26 mouse cellular contexts compared by ENCODE assay signal in the genomic region with DNA sequence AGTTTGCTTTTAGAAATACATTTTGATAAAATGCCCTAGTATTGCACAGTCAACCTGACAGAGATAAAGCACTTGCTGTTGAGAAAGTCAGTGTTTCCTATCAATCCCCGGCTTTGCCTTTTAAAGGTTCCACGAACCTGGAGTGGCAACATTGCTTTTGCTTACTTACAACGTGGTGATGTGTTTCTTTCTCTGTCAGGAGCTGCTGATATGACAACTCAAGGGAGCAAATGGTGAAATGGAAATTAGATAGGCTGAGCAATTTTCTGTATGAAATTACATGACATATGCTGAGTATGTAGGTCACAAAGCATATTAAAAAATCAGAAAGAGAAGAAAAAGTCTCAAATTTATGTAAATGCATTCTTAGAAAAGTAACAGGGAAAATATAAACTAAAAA.
DNase-seq lines count a peak whose midpoint lies in the region; ATAC-seq and TF ChIP-seq lines count a peak whose summit lies in the region.
"Had no signal": no experiment of that assay in that cellular context is flagged by ENCODE, and none has a peak within 500 bp of the region (broad histone marks: within the 10 kb centered on the region; RNA-seq: fewer than 3 reads in every experiment).

No protein-coding gene starts in this region.

- H3K27me3 ChIP-seq in forebrain, embryonic 15.5 days, result no peaks in the 10 kb centered on the region
- no peaks in the 10 kb centered on the region for H3K27me3 ChIP-seq in forebrain, embryonic 10.5 days (ENCODE audit: poor library complexity, severe bottlenecking)
- no peaks in the 10 kb centered on the region for H3K27me3 ChIP-seq in midbrain, embryonic 15.5 days (replicated peaks)
- no peaks in the 10 kb centered on the region for H3K27me3 ChIP-seq in midbrain, embryonic 16.5 days (ENCODE audit: control insufficient read depth, insufficient read depth, low read depth, low read length)
- H3K27me3 ChIP-seq: CH12.LX; hindbrain, embryonic 12.5 days; hindbrain, embryonic 15.5 days had no signal

- DNase-seq in forebrain, embryonic 10.5 days (ENCODE audit: extremely low spot score, low spot score), result no peak
- DNase-seq in frontal cortex, postnatal 25 days (ENCODE audit: low spot score in 2 of 2), result no peak
- DNase-seq in brain, embryonic 14.5 days (ENCODE audit: low read depth), result peak; percentile 55
- no peak for DNase-seq in left cerebral cortex, adult 2 months (ENCODE audit: extremely low spot score in 1 of 2, low spot score in 2 of 2)
- DNase-seq: adrenal gland, postnatal 10 days; adrenal gland, postnatal 36 days; B cell, adult 2 months; cerebellum, adult 18-20 months; cerebellum, adult 9-10 months; cerebellum, postnatal 14 days; gastrocnemius, adult 2 months; gastrocnemius, postnatal 14 days; heart, adult 11 months; kidney, adult 18-20 months had no signal

- intact Hi-C loops in left cerebral cortex, adult 2 months (cut with DNase I), result no loop called here

- TF ChIP-seq CTCF in brain, embryonic 14.5 days (IDR thresholded peaks at IDR 0.05; ENCODE audit: borderline replicate concordance, extremely low read depth, insufficient read depth, insufficient read length), result no peak
- no peak for TF ChIP-seq CTCF in left cerebral cortex, adult 2 months (IDR thresholded peaks at IDR 0.05)

- 0 out of 2 replicates have a peak overlapping the region, but pooled peaks have one; percentile 34 for H3K27ac ChIP-seq in forebrain, embryonic 15.5 days (replicated peaks)
- no peak overlapping the region for H3K27ac ChIP-seq in forebrain, embryonic 10.5 days
- H3K27ac ChIP-seq in midbrain, embryonic 15.5 days, result peak overlapping the region; percentile 53; the same call in 1 of the 2 replicates
- H3K27ac ChIP-seq in midbrain, embryonic 16.5 days (ENCODE audit: low read length), result no peak overlapping the region; the same call in 1 of the 2 replicates
- H3K27ac ChIP-seq in left cerebral cortex, adult 2 months, result no peak overlapping the region
- H3K27ac ChIP-seq: gastrocnemius, adult 2 months; hindbrain, embryonic 12.5 days; hindbrain, embryonic 15.5 days had no signal

- H3K9ac ChIP-seq in forebrain, embryonic 15.5 days (replicated peaks), result no peak overlapping the region
- no peak overlapping the region for H3K9ac ChIP-seq in midbrain, embryonic 15.5 days
- H3K9ac ChIP-seq in midbrain, embryonic 16.5 days (ENCODE audit: low read depth, low read length), result no peak overlapping the region
- H3K9ac ChIP-seq: hindbrain, embryonic 12.5 days; hindbrain, embryonic 15.5 days had no signal

- H3K4me3 ChIP-seq in forebrain, embryonic 15.5 days, result no peak overlapping the region
- no peak overlapping the region for H3K4me3 ChIP-seq in forebrain, embryonic 10.5 days
- no peak overlapping the region for H3K4me3 ChIP-seq in midbrain, embryonic 15.5 days
- H3K4me3 ChIP-seq in midbrain, embryonic 16.5 days (ENCODE audit: low read depth, low read length), result no peak overlapping the region
- H3K4me3 ChIP-seq in left cerebral cortex, adult 2 months, result no peak overlapping the region
- H3K4me3 ChIP-seq: gastrocnemius, adult 2 months; hindbrain, embryonic 12.5 days; hindbrain, embryonic 15.5 days had no signal

- no peaks in the 10 kb centered on the region for H3K36me3 ChIP-seq in forebrain, embryonic 15.5 days
- H3K36me3 ChIP-seq in forebrain, embryonic 10.5 days (replicated peaks), result no peaks in the 10 kb centered on the region
- no peaks in the 10 kb centered on the region for H3K36me3 ChIP-seq in midbrain, embryonic 15.5 days (replicated peaks)
- H3K36me3 ChIP-seq in midbrain, embryonic 16.5 days (ENCODE audit: control insufficient read depth, insufficient read depth, low read length), result no peaks in the 10 kb centered on the region
- H3K36me3 ChIP-seq: G1E; hindbrain, embryonic 12.5 days; hindbrain, embryonic 15.5 days had no signal

- H3K4me1 ChIP-seq in forebrain, embryonic 15.5 days, result no peaks in the 10 kb centered on the region
- no peaks in the 10 kb centered on the region for H3K4me1 ChIP-seq in forebrain, embryonic 10.5 days
- no peaks in the 10 kb centered on the region for H3K4me1 ChIP-seq in midbrain, embryonic 15.5 days
- no peaks in the 10 kb centered on the region for H3K4me1 ChIP-seq in midbrain, embryonic 16.5 days (ENCODE audit: control insufficient read depth, insufficient read depth, low read length)
- H3K4me1 ChIP-seq: hindbrain, embryonic 12.5 days; hindbrain, embryonic 15.5 days had no signal

- peak; percentile 63; the same call in 1 of the 2 replicates for ATAC-seq in forebrain, embryonic 15.5 days (replicated peaks)
- ATAC-seq in frontal cortex, adult (ENCODE audit: low TSS enrichment), result peak; percentile 50
- no peak for ATAC-seq in midbrain, embryonic 15.5 days (replicated peaks)
- ATAC-seq in midbrain, embryonic 16.5 days, result no peak
- ATAC-seq: inflammation-experienced regulatory T-cells, adult 6 months; intestine, embryonic 16.5 days; Patski had no signal

- TF ChIP-seq POLR2A in brain, embryonic 14.5 days (IDR thresholded peaks at IDR 0.05; ENCODE audit: borderline replicate concordance, extremely low read depth, insufficient read depth, insufficient read length, poor library complexity, severe bottlenecking), result no peak

- H3K4me2 ChIP-seq in forebrain, embryonic 15.5 days (replicated peaks), result no peak overlapping the region
- no peak overlapping the region for H3K4me2 ChIP-seq in midbrain, embryonic 15.5 days
- no peak overlapping the region for H3K4me2 ChIP-seq in midbrain, embryonic 16.5 days (ENCODE audit: low read length)
- H3K4me2 ChIP-seq: heart, embryonic 11.5 days; hindbrain, embryonic 12.5 days; hindbrain, embryonic 15.5 days had no signal

- H3K9me3 ChIP-seq in forebrain, embryonic 15.5 days, result no peaks in the 10 kb centered on the region
- no peaks in the 10 kb centered on the region for H3K9me3 ChIP-seq in forebrain, embryonic 10.5 days
- no peaks in the 10 kb centered on the region for H3K9me3 ChIP-seq in midbrain, embryonic 15.5 days
- H3K9me3 ChIP-seq in midbrain, embryonic 16.5 days (replicated peaks; ENCODE audit: control insufficient read depth, low read length, poor library complexity, severe bottlenecking), result no peaks in the 10 kb centered on the region
- H3K9me3 ChIP-seq: hindbrain, embryonic 12.5 days; hindbrain, embryonic 15.5 days had no signal

- WGBS in forebrain, embryonic 15.5 days, result 61% methylated on average over 3 of the region's 3 CpGs
- 82% methylated on average over 3 of the region's 3 CpGs for WGBS in forebrain, embryonic 10.5 days
- 56% methylated on average over 3 of the region's 3 CpGs for WGBS in midbrain, embryonic 15.5 days
- whole genome bisulfite sequencing in midbrain, embryonic 16.5 days, result 58% methylated on average over 3 of the region's 3 CpGs

Comparison
In these comparisons a context has a peak if more than half of its experiments do, and no peak if none do; other contexts are left out.
1. H3K27ac ChIP-seq: peak in forebrain, embryonic 15.5 days (single experiment) and midbrain, embryonic 15.5 days (single experiment); none in forebrain, embryonic 10.5 days (single experiment), midbrain, embryonic 16.5 days (single experiment) and left cerebral cortex, adult 2 months (single experiment).
2. ATAC-seq: peak in forebrain, embryonic 15.5 days (single experiment) and frontal cortex, adult (single experiment); none in midbrain, embryonic 15.5 days (single experiment) and midbrain, embryonic 16.5 days (single experiment).